Mouse (Mus musculus): ENCODE data around the gene Adcy10. TPM values are rescaled to one million over a fixed set of nuclear protein-coding genes. Genes with fewer than 3 reads are reported as not detected.

Adcy10 gene
- polyA plus RNA-seq, 1 experiment from 2014 or later = 0.56 TPM

- Histone ChIP-seq H3K4me2 (no peak overlapping the region), H3K4me1 (replicated peaks) (peaks cover 4% of the 10 kb centered on the region; the same call in 1 of the 2 replicates), H3K4me3 (no peak overlapping the region), H3K27me3 (no peaks in the 10 kb centered on the region), H3K36me3 (peaks cover 13% of the 10 kb centered on the region; the same call in 1 of the 2 replicates), H3K9me3 (no peaks in the 10 kb centered on the region), H3K27ac (replicated peaks) (0 out of 2 replicates have a peak overlapping the region, but pooled peaks have one; percentile 15), H3K9ac (no peak overlapping the region)
- 55% methylated on average over 10 of the region's 10 CpGs for WGBS
- peak; percentile 24; the same call in 1 of the 2 replicates for ATAC-seq (ENCODE audit: low FRiP score, low read depth)
Observed at GRCm38 (mm10) chr1:165589280-165590048, 104.5 kb downstream of the Adcy10 start.

GRCm38 (mm10) chr1:165590760-165591159 lies 105.8 kb downstream of the Adcy10 start:
- Histone ChIP-seq H3K9me3 (no peaks in the 10 kb centered on the region), H3K4me1 (replicated peaks) (peaks cover 4% of the 10 kb centered on the region; the same call in 1 of the 2 replicates), H3K4me3 (no peak overlapping the region), H3K27ac (replicated peaks) (no peak overlapping the region; the same call in 1 of the 2 replicates), H3K36me3 (peaks cover 16% of the 10 kb centered on the region; the same call in 1 of the 2 replicates), H3K9ac (no peak overlapping the region), H3K4me2 (no peak overlapping the region), H3K27me3 (no peaks in the 10 kb centered on the region)
- ATAC-seq (ENCODE audit: low FRiP score, low read depth) = no peak; the same call in 1 of the 2 replicates
- WGBS = 84% methylated on average over 8 of the region's 8 CpGs

GRCm38 (mm10) chr1:165592295-165593082 lies 107.5 kb downstream of the Adcy10 start:
- H3K4me2 ChIP-seq = no peak overlapping the region
- no peak overlapping the region for H3K27ac ChIP-seq (replicated peaks)
- 92% methylated on average over 14 of the region's 14 CpGs for WGBS
- no peaks in the 10 kb centered on the region for H3K9me3 ChIP-seq
- no peak overlapping the region for H3K9ac ChIP-seq
- ATAC-seq (ENCODE audit: low FRiP score, low read depth) = no peak
- no peak overlapping the region for H3K4me3 ChIP-seq
- H3K36me3 ChIP-seq = peaks cover 16% of the 10 kb centered on the region; the same call in 1 of the 2 replicates
- H3K4me1 ChIP-seq (replicated peaks) = peaks cover 4% of the 10 kb centered on the region; the same call in 1 of the 2 replicates
- H3K27me3 ChIP-seq = no peaks in the 10 kb centered on the region

GRCm38 (mm10) chr1:165594699-165595421 lies 109.9 kb downstream of the Adcy10 start:
- ATAC-seq (ENCODE audit: low FRiP score, low read depth) = no peak
- H3K4me1 ChIP-seq (replicated peaks) = no peaks in the 10 kb centered on the region
- 94% methylated on average over 15 of the region's 15 CpGs for WGBS
- H3K4me3 ChIP-seq = no peak overlapping the region
- H3K27me3 ChIP-seq = no peaks in the 10 kb centered on the region
- H3K4me2 ChIP-seq = no peak overlapping the region
- no peak overlapping the region for H3K9ac ChIP-seq
- H3K27ac ChIP-seq (replicated peaks) = no peak overlapping the region
- no peaks in the 10 kb centered on the region for H3K9me3 ChIP-seq
- H3K36me3 ChIP-seq = peaks cover 16% of the 10 kb centered on the region; the same call in 1 of the 2 replicates

- H3K36me3 ChIP-seq = peaks cover 23% of the 10 kb centered on the region
- H3K4me3 ChIP-seq = no peak overlapping the region
- no peaks in the 10 kb centered on the region for H3K4me1 ChIP-seq (replicated peaks)
- 85% methylated on average over 10 of the region's 10 CpGs for WGBS
- H3K9ac ChIP-seq = no peak overlapping the region
- no peaks in the 10 kb centered on the region for H3K27me3 ChIP-seq
- H3K4me2 ChIP-seq = no peak overlapping the region
- no peak for ATAC-seq (ENCODE audit: low FRiP score, low read depth)
- H3K27ac ChIP-seq (replicated peaks) = no peak overlapping the region
- no peaks in the 10 kb centered on the region for H3K9me3 ChIP-seq
Observed at GRCm38 (mm10) chr1:165601775-165602280, 116.8 kb downstream of the Adcy10 start.

GRCm38 (mm10) chr1:165603218-165603617 lies 118.2 kb downstream of the Adcy10 start:
- WGBS = 89% methylated on average over 14 of the region's 14 CpGs
- H3K36me3 ChIP-seq = peaks cover 35% of the 10 kb centered on the region

GRCm38 (mm10) chr1:165604203-165604602 lies 119.2 kb downstream of the Adcy10 start:
- 0 out of 2 replicates have a peak, but pooled peaks cover under 1% of the 10 kb centered on the region for H3K4me1 ChIP-seq (replicated peaks)
- peaks cover 36% of the 10 kb centered on the region for H3K36me3 ChIP-seq
- 92% methylated on average over 8 of the region's 8 CpGs for WGBS
- H3K27ac ChIP-seq (replicated peaks) = no peak overlapping the region
- H3K4me3 ChIP-seq = no peak overlapping the region
- no peak overlapping the region for H3K9ac ChIP-seq
- ATAC-seq (ENCODE audit: low FRiP score, low read depth) = no peak
- no peaks in the 10 kb centered on the region for H3K9me3 ChIP-seq
- H3K27me3 ChIP-seq = no peaks in the 10 kb centered on the region
- H3K4me2 ChIP-seq = no peak overlapping the region

More at GRCm38 (mm10) chr1:165603218-165603617, 118.2 kb downstream of the Adcy10 start:
- H3K9me3 ChIP-seq = no peaks in the 10 kb centered on the region
- no peak overlapping the region for H3K4me2 ChIP-seq
- H3K27me3 ChIP-seq = no peaks in the 10 kb centered on the region
- no peak overlapping the region for H3K9ac ChIP-seq
- no peak overlapping the region for H3K4me3 ChIP-seq
- no peak for ATAC-seq (ENCODE audit: low FRiP score, low read depth)
- no peak overlapping the region for H3K27ac ChIP-seq (replicated peaks)
- no peaks in the 10 kb centered on the region for H3K4me1 ChIP-seq (replicated peaks)

- no peak overlapping the region for H3K4me2 ChIP-seq
- WGBS = 85% methylated on average over 3 of the region's 3 CpGs
- peaks cover 36% of the 10 kb centered on the region for H3K36me3 ChIP-seq
- no peak overlapping the region for H3K9ac ChIP-seq
- no peak for ATAC-seq (ENCODE audit: low FRiP score, low read depth)
- H3K27ac ChIP-seq (replicated peaks) = no peak overlapping the region
- H3K4me3 ChIP-seq = no peak overlapping the region
- H3K9me3 ChIP-seq = no peaks in the 10 kb centered on the region
- H3K4me1 ChIP-seq (replicated peaks) = peaks cover 8% of the 10 kb centered on the region
- no peaks in the 10 kb centered on the region for H3K27me3 ChIP-seq
Observed at GRCm38 (mm10) chr1:165605108-165605507, 120.1 kb downstream of the Adcy10 start.

GRCm38 (mm10) chr1:165605774-165606173 lies 120.8 kb downstream of the Adcy10 start:
- no peak overlapping the region for H3K9ac ChIP-seq
- H3K9me3 ChIP-seq = no peaks in the 10 kb centered on the region
- ATAC-seq (ENCODE audit: low FRiP score, low read depth) = no peak
- H3K4me3 ChIP-seq = no peak overlapping the region
- H3K27me3 ChIP-seq = no peaks in the 10 kb centered on the region
- H3K4me1 ChIP-seq (replicated peaks) = peaks cover 15% of the 10 kb centered on the region
- peaks cover 36% of the 10 kb centered on the region for H3K36me3 ChIP-seq
- no peak overlapping the region for H3K27ac ChIP-seq (replicated peaks)
- 78% methylated on average over 6 of the region's 6 CpGs for WGBS
- H3K4me2 ChIP-seq = no peak overlapping the region

GRCm38 (mm10) chr1:165608904-165609303 lies 123.9 kb downstream of the Adcy10 start:
- no peak for ATAC-seq (ENCODE audit: low FRiP score, low read depth)
- H3K4me2 ChIP-seq = no peak overlapping the region
- no peak overlapping the region for H3K4me3 ChIP-seq
- H3K27me3 ChIP-seq = no peaks in the 10 kb centered on the region
- WGBS = 91% methylated on average over 4 of the region's 4 CpGs
- H3K4me1 ChIP-seq (replicated peaks) = peaks cover 18% of the 10 kb centered on the region
- H3K9ac ChIP-seq = no peak overlapping the region
- peaks cover 22% of the 10 kb centered on the region for H3K36me3 ChIP-seq
- no peaks in the 10 kb centered on the region for H3K9me3 ChIP-seq
- 0 out of 2 replicates have a peak overlapping the region, but pooled peaks have one; percentile 26 for H3K27ac ChIP-seq (replicated peaks)

Data from hindbrain, embryonic 15.5 days (tissue).